Mouse (Mus musculus) hindbrain, embryonic 13.5 days (tissue): ENCODE results near the gene Lrp10. TPM values are rescaled to one million over a fixed set of nuclear protein-coding genes. Genes with fewer than 3 reads are reported as not detected.

Experiments
- ATAC-seq: fragments of 200-750 bp; cut with Nextera tagmentation; 2 replicates; pipeline ENCODE4 v1.8.0; 2017; ENCODE audit warnings: moderate TSS enrichment; ENCODE audit not compliant: low FRiP score
- H3K27ac ChIP-seq: fragments of 300-500 bp; sonication (generic); 2 replicates; pipeline ENCODE4 v1.5.1; 2015; ENCODE audit warnings: inconsistent platforms, mild to moderate bottlenecking, moderate library complexity
- H3K27me3 ChIP-seq: fragments of 300-500 bp; sonication (generic); 2 replicates; pipeline ENCODE4 v1.6.1; 2015; ENCODE audit warnings: mild to moderate bottlenecking, inconsistent platforms
- H3K36me3 ChIP-seq: fragments of 300-500 bp; sonication (generic); 2 replicates; pipeline ENCODE4 v1.6.1; 2015; ENCODE audit warnings: mild to moderate bottlenecking, inconsistent platforms
- H3K4me1 ChIP-seq: fragments of 300-500 bp; sonication (generic); replicated peaks from 2 replicates; pipeline ENCODE4 v1.6.1; 2015; ENCODE audit warnings: inconsistent platforms
- H3K4me2 ChIP-seq: fragments of 300-500 bp; sonication (generic); 2 replicates; pipeline ENCODE4 v1.6.1; 2015; ENCODE audit warnings: inconsistent platforms, mild to moderate bottlenecking, moderate library complexity
- H3K4me3 ChIP-seq: fragments of 300-500 bp; sonication (generic); 2 replicates; pipeline ENCODE4 v1.5.1; 2015; ENCODE audit warnings: mild to moderate bottlenecking, inconsistent platforms
- H3K9ac ChIP-seq: fragments of 300-500 bp; sonication (generic); 2 replicates; pipeline ENCODE4 v1.6.1; 2015; ENCODE audit warnings: mild to moderate bottlenecking, inconsistent platforms
- H3K9me3 ChIP-seq: fragments of 300-500 bp; sonication (generic); 2 replicates; pipeline ENCODE4 v1.6.1; 2016; ENCODE audit warnings: inconsistent platforms
- WGBS: fragments of 180-500 bp; shearing (Covaris S2); methylation state at CpG from one replicate; pipeline ENCODE4 v1.1.7; 2015; 5-methylcytosine and 5-hydroxymethylcytosine counted together
- polyA plus RNA-seq: library from polyadenylated mRNA; unstranded; fragments of >200 nt; fragmentation: Nextera tagmentation; extraction: Ambion mirVana; gene quantifications from 2 replicates; pipeline ENCODE4 v1.2.1, GENCODE M21; 2015

Lrp10 gene
- polyA plus RNA-seq, 1 experiment from 2014 or later: 32.0 TPM

DNA sequence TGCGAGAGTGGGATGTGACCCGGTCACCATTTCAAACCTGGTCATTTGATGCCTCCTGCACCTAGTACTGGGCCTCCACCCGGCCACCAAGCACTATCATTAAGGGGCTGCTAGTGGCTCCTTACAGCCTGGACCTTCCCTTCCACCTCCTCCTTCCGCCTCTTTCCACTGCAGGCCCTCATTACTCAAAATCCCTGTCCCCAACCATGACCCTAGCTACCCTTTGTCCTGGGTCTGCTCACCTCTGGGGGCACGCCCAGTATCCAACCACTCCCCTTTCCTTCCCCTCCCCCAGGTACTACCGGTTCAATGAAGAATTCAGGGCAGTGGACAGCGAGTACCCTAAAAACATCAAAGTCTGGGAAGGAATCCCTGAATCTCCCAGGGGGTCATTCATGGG lies 24.3 kb upstream of the Lrp10 start:
- Histone ChIP-seq H3K4me2 (no peak overlapping the region), H3K36me3 (peaks cover 31% of the 10 kb centered on the region), H3K9me3 (no peaks in the 10 kb centered on the region), H3K27ac (no peak overlapping the region), H3K4me3 (no peak overlapping the region), H3K4me1 (no peaks in the 10 kb centered on the region), H3K9ac (no peak overlapping the region), H3K27me3 (no peaks in the 10 kb centered on the region)
- WGBS: 60% methylated on average over 7 of the region's 7 CpGs
- ATAC-seq: no peak

DNA sequence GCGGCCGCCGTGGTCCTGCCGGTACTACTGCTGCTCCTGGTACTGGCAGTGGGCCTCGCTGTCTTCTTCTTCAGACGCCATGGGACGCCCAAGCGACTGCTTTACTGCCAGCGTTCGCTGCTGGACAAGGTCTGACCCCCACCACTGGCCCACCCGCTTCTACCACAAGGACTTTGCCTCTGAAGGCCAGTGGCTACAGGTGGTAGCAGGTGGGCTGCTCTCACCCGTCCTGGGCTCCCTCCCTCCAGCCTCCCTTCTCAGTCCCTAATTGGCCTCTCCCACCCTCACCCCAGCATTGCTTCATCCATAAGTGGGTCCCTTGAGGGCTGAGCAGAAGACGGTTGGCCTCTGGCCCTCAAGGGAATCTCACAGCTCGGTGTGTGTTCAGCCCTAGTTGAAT lies 23.4 kb upstream of the Lrp10 start:
- Histone ChIP-seq H3K9me3 (no peaks in the 10 kb centered on the region), H3K27ac (no peak overlapping the region), H3K4me3 (no peak overlapping the region), H3K9ac (no peak overlapping the region), H3K4me1 (no peaks in the 10 kb centered on the region), H3K27me3 (no peaks in the 10 kb centered on the region), H3K36me3 (peaks cover 31% of the 10 kb centered on the region), H3K4me2 (no peak overlapping the region)
- ATAC-seq: no peak
- WGBS: 93% methylated on average over 14 of the region's 14 CpGs

DNA sequence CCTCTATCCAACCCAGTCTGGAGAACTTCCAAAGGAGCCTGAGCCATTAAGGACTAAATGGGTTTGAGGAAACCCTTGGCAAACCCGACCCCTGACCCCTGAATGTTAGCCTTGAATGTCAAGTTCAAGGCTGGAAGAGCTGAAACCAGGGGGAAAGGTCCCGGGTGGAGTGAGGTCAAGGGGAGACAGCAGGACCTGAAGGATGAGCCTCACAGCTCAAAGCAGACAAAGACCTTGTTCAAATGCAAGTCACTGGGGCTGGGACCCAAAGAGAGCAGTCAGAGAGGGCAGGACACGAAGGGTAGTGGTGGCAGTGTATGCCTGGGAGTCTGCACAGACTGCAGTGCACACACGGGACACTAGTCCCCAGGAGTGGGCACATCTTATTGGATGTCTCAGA lies 22.6 kb upstream of the Lrp10 start:
- Histone ChIP-seq H3K4me2 (no peak overlapping the region), H3K4me1 (no peaks in the 10 kb centered on the region), H3K36me3 (peaks cover 31% of the 10 kb centered on the region), H3K27ac (no peak overlapping the region), H3K9me3 (no peaks in the 10 kb centered on the region), H3K27me3 (no peaks in the 10 kb centered on the region), H3K4me3 (no peak overlapping the region), H3K9ac (no peak overlapping the region)
- WGBS: 77% methylated on average over 4 of the region's 4 CpGs
- ATAC-seq: no peak

DNA sequence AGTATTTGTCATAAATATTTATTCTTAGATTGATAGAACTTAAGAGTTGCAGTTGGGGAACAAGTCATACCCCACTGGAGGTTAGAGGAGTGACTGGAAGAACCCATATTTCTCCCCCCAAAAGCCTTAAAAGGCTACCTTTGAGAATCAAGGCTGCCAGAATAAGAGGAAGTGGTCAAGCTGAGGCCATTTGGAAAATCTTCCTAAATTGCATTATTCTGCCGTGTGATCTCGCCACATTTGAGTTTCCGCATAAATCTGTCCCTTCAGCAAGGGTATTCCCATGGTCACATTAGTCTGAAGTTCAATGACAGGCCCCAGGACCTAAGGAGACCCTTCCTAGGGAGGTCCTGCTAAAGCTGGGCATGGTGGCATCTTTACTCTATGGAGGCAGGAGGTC lies 21.4 kb upstream of the Lrp10 start:
- Histone ChIP-seq H3K27me3 (no peaks in the 10 kb centered on the region), H3K27ac (no peak overlapping the region), H3K4me2 (no peak overlapping the region), H3K4me3 (no peak overlapping the region), H3K36me3 (peaks cover 29% of the 10 kb centered on the region), H3K9ac (no peak overlapping the region), H3K9me3 (no peaks in the 10 kb centered on the region), H3K4me1 (no peaks in the 10 kb centered on the region)
- no peak for ATAC-seq
- 84% methylated on average over 3 of the region's 3 CpGs for WGBS

DNA sequence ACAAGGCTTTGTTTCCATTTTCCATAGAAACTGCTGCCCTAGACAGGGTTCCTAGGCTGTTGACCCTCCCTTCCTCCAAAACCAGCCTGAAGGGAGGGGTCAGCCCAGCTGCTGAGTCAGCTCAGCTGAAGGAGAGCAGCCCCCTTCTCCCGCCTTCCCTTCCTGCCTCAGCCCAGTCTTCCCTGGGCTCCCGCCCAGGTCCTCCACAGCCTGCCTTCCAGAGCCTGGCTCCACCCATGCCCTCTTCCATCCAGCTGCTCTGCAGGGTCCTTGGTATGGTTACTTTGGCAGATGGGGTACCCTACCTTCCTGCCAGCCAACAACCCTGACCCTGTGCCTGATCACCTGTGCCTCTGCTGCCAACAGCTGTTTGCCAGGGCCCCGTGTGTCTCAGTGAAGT lies 20.7 kb upstream of the Lrp10 start:
- Histone ChIP-seq H3K9me3 (no peaks in the 10 kb centered on the region), H3K36me3 (peaks cover 27% of the 10 kb centered on the region), H3K4me2 (no peak overlapping the region), H3K4me1 (no peaks in the 10 kb centered on the region), H3K4me3 (no peak overlapping the region), H3K27me3 (no peaks in the 10 kb centered on the region), H3K9ac (no peak overlapping the region), H3K27ac (0 out of 2 replicates have a peak overlapping the region, but pooled peaks have one; percentile 18)
- 0 out of 2 replicates have a peak, but pooled peaks have one; percentile 18 for ATAC-seq
- WGBS: 32% methylated on average over 3 of the region's 3 CpGs

DNA sequence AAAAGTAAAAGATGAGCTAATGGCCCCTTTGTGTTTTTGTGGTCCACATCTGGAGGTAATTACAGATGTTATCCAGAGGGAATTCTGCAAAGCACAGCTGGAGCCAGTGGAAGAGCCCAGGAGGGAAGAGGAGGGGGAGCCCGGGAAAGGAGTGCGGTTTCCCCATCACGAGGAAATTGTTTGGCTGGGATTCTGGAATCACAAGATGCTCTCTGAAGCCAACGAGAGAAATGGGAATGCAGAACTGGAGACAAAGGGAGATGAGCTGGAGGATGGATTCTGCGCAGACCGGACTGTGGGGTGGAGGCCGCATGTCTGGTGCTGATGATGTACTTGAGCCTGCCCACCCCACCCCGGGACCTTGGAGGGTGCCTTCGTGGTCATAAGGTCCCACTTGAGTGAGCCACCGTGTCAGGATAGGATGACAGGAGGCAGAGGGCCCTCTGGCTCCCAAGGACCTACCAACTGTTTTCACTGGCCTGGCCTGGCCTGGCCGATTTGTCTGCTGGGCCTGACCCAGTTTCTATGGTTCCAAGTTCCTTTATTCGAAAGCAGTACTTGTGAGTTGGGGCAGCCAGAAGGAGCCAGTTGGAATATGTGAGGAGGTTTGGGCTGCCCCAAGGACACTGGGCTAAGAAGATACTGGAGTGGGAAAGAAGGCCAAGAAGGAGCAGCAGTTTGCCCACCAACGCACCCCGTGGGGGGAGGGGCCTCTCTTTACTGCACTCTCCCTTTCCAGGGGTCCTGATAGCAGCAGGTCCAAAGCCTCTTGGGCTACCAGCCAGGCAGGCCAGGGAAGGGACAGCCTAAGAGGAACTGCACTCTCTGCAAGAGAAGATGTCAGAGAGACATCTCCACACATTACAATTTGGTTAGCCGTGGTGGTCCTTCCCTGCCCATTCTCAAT lies 20.0 kb upstream of the Lrp10 start:
- no peak overlapping the region for H3K27ac ChIP-seq
- H3K9me3 ChIP-seq: no peaks in the 10 kb centered on the region
- H3K27me3 ChIP-seq: no peaks in the 10 kb centered on the region
- H3K4me2 ChIP-seq: no peak overlapping the region
- no peak for ATAC-seq
- no peak overlapping the region for H3K4me3 ChIP-seq
- no peak overlapping the region for H3K9ac ChIP-seq
- no peaks in the 10 kb centered on the region for H3K4me1 ChIP-seq
- H3K36me3 ChIP-seq: peaks cover 19% of the 10 kb centered on the region
- WGBS: 72% methylated on average over 15 of the region's 15 CpGs

DNA sequence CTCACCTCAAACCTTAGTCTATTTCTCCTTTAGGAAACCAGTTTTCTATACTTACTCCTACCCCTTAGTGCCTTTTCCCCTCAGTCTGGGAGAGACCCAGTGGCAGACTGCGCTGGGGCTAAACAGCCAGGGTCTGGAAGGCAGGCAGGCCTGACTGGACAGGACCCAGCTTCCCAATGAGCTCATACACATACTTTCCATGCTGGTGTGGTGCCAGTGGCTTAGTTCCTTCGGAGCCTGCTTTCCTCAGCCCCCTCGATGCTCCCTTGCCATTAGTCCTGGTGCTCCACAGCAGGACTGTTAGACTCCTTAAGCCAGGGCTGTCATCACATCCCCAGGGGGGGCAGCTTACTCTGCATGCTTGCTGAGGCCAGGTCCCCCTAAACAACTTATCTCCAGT lies 18.5 kb upstream of the Lrp10 start:
- H3K4me1 ChIP-seq: 0 out of 2 replicates have a peak, but pooled peaks cover 3% of the 10 kb centered on the region
- no peak for ATAC-seq
- peak overlapping the region; percentile 24; the same call in 1 of the 2 replicates for H3K9ac ChIP-seq
- H3K9me3 ChIP-seq: no peaks in the 10 kb centered on the region
- H3K27me3 ChIP-seq: no peaks in the 10 kb centered on the region
- 65% methylated on average over 3 of the region's 3 CpGs for WGBS
- H3K4me3 ChIP-seq: no peak overlapping the region
- no peak overlapping the region for H3K4me2 ChIP-seq
- peaks cover 4% of the 10 kb centered on the region; the same call in 1 of the 2 replicates for H3K36me3 ChIP-seq
- no peak overlapping the region for H3K27ac ChIP-seq

DNA sequence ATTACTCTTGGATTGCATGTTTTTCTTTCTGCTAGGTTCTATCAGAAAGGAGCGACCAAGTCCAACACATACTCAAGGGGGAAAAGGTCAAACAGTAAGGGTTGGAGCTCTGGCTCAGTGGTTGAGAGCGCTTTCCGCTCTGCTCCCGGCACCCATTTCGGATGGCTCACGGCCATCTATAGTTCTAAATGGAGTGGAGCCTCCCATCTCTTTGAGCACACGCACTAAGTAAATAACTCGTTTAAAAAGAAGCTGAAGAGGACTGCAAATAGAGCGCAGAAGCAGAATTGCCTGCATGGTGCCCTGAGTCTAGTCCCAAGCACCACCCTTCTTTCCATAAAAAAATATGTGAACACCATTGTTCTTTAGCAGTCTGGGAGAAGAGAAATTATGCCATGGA lies 10.4 kb upstream of the Lrp10 start:
- H3K4me1 ChIP-seq: 0 out of 2 replicates have a peak, but pooled peaks cover 3% of the 10 kb centered on the region
- no peak overlapping the region for H3K4me2 ChIP-seq
- no peaks in the 10 kb centered on the region for H3K9me3 ChIP-seq
- 89% methylated on average over 9 of the region's 9 CpGs for WGBS
- no peaks in the 10 kb centered on the region; the same call in 1 of the 2 replicates for H3K27me3 ChIP-seq
- H3K36me3 ChIP-seq: no peaks in the 10 kb centered on the region
- no peak for ATAC-seq
- no peak overlapping the region for H3K27ac ChIP-seq
- H3K4me3 ChIP-seq: no peak overlapping the region
- H3K9ac ChIP-seq: no peak overlapping the region

DNA sequence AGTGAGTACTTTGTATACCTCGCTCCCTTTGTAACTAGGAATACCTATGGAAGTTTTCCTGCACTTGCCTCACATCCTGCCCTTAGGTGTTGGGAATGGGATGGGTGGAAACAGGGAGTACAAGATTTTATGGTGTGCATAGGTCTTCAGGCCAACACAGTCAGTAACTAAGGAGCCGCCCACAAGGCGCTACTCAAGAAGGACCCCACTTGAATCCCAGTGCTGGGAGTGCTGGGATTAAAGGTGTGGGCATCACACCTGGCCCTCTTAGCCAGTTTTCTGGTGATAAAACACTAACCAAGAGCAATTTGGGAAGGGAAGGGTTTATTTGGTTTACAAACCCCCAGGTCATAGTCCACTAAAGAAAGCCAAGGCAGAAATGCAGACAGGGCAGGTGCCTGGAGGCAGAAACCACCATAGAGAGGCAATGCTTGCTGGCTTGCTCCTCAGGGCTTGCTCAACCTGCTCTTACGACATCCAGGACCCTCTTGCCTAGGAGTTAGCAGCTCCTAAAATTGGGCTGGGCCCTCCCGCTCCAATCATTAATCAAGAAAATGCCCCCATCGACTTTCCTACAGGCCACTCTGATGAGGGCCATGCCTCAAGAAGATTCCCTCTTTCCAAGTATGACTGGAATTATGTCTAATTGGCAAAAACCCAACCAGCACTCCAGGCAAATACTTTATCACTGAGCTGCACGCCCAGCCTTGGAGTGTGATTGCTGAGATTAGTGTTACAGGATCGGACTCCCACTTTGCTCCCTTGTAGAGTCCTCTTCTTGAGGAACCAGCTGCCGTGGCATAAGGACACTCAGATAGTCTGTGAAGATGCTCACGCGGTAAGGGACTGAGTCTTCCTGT lies 9.0 kb upstream of the Lrp10 start:
- no peaks in the 10 kb centered on the region for H3K9me3 ChIP-seq
- H3K27me3 ChIP-seq: no peaks in the 10 kb centered on the region; the same call in 1 of the 2 replicates
- no peak overlapping the region for H3K27ac ChIP-seq
- 89% methylated on average over 11 of the region's 11 CpGs for WGBS
- no peaks in the 10 kb centered on the region for H3K4me1 ChIP-seq
- H3K4me3 ChIP-seq: no peak overlapping the region
- H3K36me3 ChIP-seq: no peaks in the 10 kb centered on the region
- no peak overlapping the region for H3K4me2 ChIP-seq
- no peak for ATAC-seq
- H3K9ac ChIP-seq: no peak overlapping the region

DNA sequence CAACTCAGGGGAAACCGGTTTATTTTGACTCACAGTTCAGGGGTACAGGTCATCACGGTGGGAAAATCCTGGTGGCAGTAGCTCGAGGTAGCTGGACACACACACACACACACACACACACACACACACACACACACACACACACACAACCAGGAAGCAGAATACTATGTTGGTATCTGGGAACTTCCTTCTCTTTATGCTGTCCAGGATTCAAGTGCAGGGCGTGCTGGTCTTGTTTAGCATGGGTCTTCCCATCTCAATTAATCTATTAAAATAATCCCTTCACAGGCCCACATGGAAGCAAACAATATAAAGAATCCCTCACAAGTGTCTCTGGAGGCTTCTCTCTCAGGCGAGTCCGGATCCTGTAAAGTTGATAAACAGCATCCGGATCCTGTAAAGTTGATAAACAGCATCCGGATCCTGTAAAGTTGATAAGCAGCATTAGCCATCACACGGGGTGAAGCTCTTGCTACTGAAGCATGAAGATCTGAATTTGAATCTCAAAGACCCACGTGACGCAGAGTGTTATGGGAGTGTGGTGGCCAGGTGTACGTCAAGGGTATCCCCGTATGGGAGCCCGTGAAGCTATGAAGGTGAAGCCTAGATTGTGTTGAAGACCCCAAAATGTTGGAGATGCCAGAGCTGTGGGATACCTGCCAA lies 5.9 kb upstream of the Lrp10 start:
- Histone ChIP-seq H3K9me3 (no peaks in the 10 kb centered on the region), H3K4me2 (no peak overlapping the region), H3K36me3 (no peaks in the 10 kb centered on the region), H3K27ac (no peak overlapping the region), H3K4me3 (no peak overlapping the region), H3K9ac (no peak overlapping the region), H3K4me1 (no peaks in the 10 kb centered on the region), H3K27me3 (no peaks in the 10 kb centered on the region)
- no peak for ATAC-seq
- 85% methylated on average over 14 of the region's 14 CpGs for WGBS

DNA sequence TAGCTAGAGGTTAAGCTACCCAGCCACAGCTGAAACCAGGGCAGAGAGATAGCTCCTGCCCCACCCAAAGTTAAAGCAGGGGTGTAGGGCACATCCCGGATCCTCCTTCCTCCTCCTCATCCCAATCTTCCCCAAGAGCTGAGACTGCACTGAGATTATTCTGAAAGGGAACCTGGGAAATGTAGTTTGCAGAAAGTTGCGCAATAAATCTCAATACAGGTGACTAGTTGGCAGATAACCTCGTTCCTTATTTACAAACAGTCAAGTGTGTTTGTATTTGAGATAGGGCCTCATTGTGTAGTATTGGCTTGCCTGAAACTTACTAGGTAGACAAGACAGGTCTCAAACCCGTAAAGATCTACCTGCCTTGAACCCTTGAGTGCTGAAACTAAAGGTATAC lies 1.8 kb upstream of the Lrp10 start:
- H3K4me3 ChIP-seq: no peak overlapping the region
- no peaks in the 10 kb centered on the region for H3K27me3 ChIP-seq
- peaks cover 19% of the 10 kb centered on the region for H3K4me1 ChIP-seq
- no peak overlapping the region for H3K9ac ChIP-seq
- no peak overlapping the region for H3K4me2 ChIP-seq
- WGBS: 93% methylated on average over 4 of the region's 4 CpGs
- H3K9me3 ChIP-seq: no peaks in the 10 kb centered on the region
- H3K27ac ChIP-seq: no peak overlapping the region
- ATAC-seq: no peak
- 0 out of 2 replicates have a peak, but pooled peaks cover under 1% of the 10 kb centered on the region for H3K36me3 ChIP-seq
